Comparison of ENCODE assay signal across 6 mouse cellular contexts in genomic region chr17:6410713-6411213, GRCm38 (mm10). TPM values are rescaled to one million over a fixed set of nuclear protein-coding genes. Genes with fewer than 3 reads are reported as not detected.
DNase-seq lines count a peak whose midpoint lies in the region; ATAC-seq and TF ChIP-seq lines count a peak whose summit lies in the region.
"Not testable (repeated sequence)": the region's sequence is repeated elsewhere in the genome, so short reads cannot be mapped to it uniquely, and the experiment has no call there.

No protein-coding gene starts in this region.

- not testable (repeated sequence) for H3K36me3 ChIP-seq in embryonic facial prominence, embryonic 14.5 days (ENCODE audit: control insufficient read depth, insufficient read depth, low read length); kidney, embryonic 15.5 days; lung, embryonic 16.5 days (ENCODE audit: control insufficient read depth, insufficient read depth, low read length); stomach, embryonic 14.5 days (ENCODE audit: control insufficient read depth, insufficient read depth, low read length); stomach, postnatal 0 days (ENCODE audit: control insufficient read depth, insufficient read depth, low read length)

- H3K4me3 ChIP-seq in embryonic facial prominence, embryonic 14.5 days (ENCODE audit: low read depth, low read length); kidney, embryonic 15.5 days (replicated peaks); lung, embryonic 16.5 days (ENCODE audit: low read length); stomach, embryonic 14.5 days (ENCODE audit: low read depth, low read length); stomach, postnatal 0 days (ENCODE audit: low read depth, low read length): not testable (repeated sequence)

- H3K27ac ChIP-seq in embryonic facial prominence, embryonic 14.5 days (replicated peaks; ENCODE audit: low read depth, low read length); kidney, embryonic 15.5 days; lung, embryonic 16.5 days (ENCODE audit: low read length); stomach, embryonic 14.5 days (ENCODE audit: low read length); stomach, postnatal 0 days (replicated peaks): not testable (repeated sequence)

- TF ChIP-seq EP300 in stomach, postnatal 0 days (optimal IDR thresholded peaks at IDR 0.05) = not testable (repeated sequence)

- peak; percentile 68; the same call in 1 of the 2 replicates for ATAC-seq in embryonic facial prominence, embryonic 14.5 days (ENCODE audit: low read depth)
- 0 out of 2 replicates have a peak, but pooled peaks have one; percentile 24 for ATAC-seq in kidney, embryonic 15.5 days (replicated peaks; ENCODE audit: low FRiP score)
- 0 out of 2 replicates have a peak, but pooled peaks have one; percentile 51 for ATAC-seq in lung, embryonic 16.5 days (ENCODE audit: low read depth)
- ATAC-seq in stomach, embryonic 14.5 days (ENCODE audit: insufficient number of reproducible peaks, insufficient read depth, low FRiP score, low read depth) = peak; percentile 80
- peak; percentile 91 for ATAC-seq in stomach, postnatal 0 days (ENCODE audit: low FRiP score, low TSS enrichment)

- H3K4me1 ChIP-seq in embryonic facial prominence, embryonic 14.5 days (ENCODE audit: control insufficient read depth, insufficient read depth, low read length); kidney, embryonic 15.5 days; lung, embryonic 16.5 days (replicated peaks; ENCODE audit: control insufficient read depth, insufficient read depth, low read length); stomach, embryonic 14.5 days (ENCODE audit: control insufficient read depth, insufficient read depth, low read length); stomach, postnatal 0 days (replicated peaks; ENCODE audit: control insufficient read depth, insufficient read depth): not testable (repeated sequence)

- DNase-seq in embryo, embryonic 10.5 days (ENCODE audit: low spot score) = peak; percentile 0
- peak; percentile 54 for DNase-seq in embryonic facial prominence, embryonic 14.5 days (ENCODE audit: low spot score)
- DNase-seq in stomach, postnatal 0 days (ENCODE audit: low spot score) = peak; percentile 58

- not testable (repeated sequence) for H3K9me3 ChIP-seq in embryonic facial prominence, embryonic 14.5 days (ENCODE audit: control insufficient read depth, low read length); kidney, embryonic 15.5 days (replicated peaks); lung, embryonic 16.5 days (ENCODE audit: control insufficient read depth, low read length); stomach, embryonic 14.5 days (ENCODE audit: control insufficient read depth, low read depth, low read length); stomach, postnatal 0 days (ENCODE audit: control insufficient read depth, low read length)

- not testable (repeated sequence) for TF ChIP-seq CTCF in stomach, postnatal 0 days (IDR thresholded peaks at IDR 0.05; ENCODE audit: low read depth)

- not testable (repeated sequence) for H3K4me2 ChIP-seq in embryonic facial prominence, embryonic 14.5 days (ENCODE audit: low read depth, low read length); kidney, embryonic 15.5 days; lung, embryonic 16.5 days (ENCODE audit: low read depth, low read length); stomach, embryonic 14.5 days (replicated peaks; ENCODE audit: low read depth, low read length); stomach, postnatal 0 days (replicated peaks; ENCODE audit: low read depth)

- WGBS in embryonic facial prominence, embryonic 14.5 days = 41% methylated on average over 6 of the region's 6 CpGs
- 58% methylated on average over 6 of the region's 6 CpGs for WGBS in kidney, embryonic 15.5 days
- WGBS in lung, embryonic 16.5 days = 33% methylated on average over 6 of the region's 6 CpGs
- WGBS in stomach, embryonic 14.5 days = 48% methylated on average over 6 of the region's 6 CpGs
- WGBS in stomach, postnatal 0 days = 31% methylated on average over 6 of the region's 6 CpGs

- H3K27me3 ChIP-seq in embryonic facial prominence, embryonic 14.5 days (replicated peaks; ENCODE audit: control insufficient read depth, insufficient read depth, low read length); kidney, embryonic 15.5 days; lung, embryonic 16.5 days (ENCODE audit: control insufficient read depth, insufficient read depth, low read depth, low read length); stomach, embryonic 14.5 days (ENCODE audit: control insufficient read depth, insufficient read depth, low read length); stomach, postnatal 0 days (ENCODE audit: control insufficient read depth, insufficient read depth, low read length): not testable (repeated sequence)

- H3K9ac ChIP-seq in embryonic facial prominence, embryonic 14.5 days (ENCODE audit: low read depth, low read length); kidney, embryonic 15.5 days; lung, embryonic 16.5 days (ENCODE audit: low read length); stomach, embryonic 14.5 days (replicated peaks; ENCODE audit: low read depth, low read length); stomach, postnatal 0 days (ENCODE audit: low read length): not testable (repeated sequence)

RNA-seq across cellular contexts. Expression of gene Dynlt1b, which starts 19.1 kb away (rescaled TPM):
- 563 and 584 TPM in 2 replicates for polyA plus RNA-seq in embryonic facial prominence, embryonic 14.5 days (2014; fragmentation: Nextera tagmentation; extraction: Ambion mirVana)
- 445 and 456 TPM in 2 replicates for polyA plus RNA-seq in kidney, embryonic 15.5 days (2015; fragmentation: Nextera tagmentation; extraction: Ambion mirVana)
- 525 and 538 TPM in 2 replicates for polyA plus RNA-seq in lung, embryonic 16.5 days (2015; fragmentation: Nextera tagmentation; extraction: Ambion mirVana)
- polyA plus RNA-seq in stomach, embryonic 14.5 days (2014; fragmentation: Nextera tagmentation; extraction: Ambion mirVana) = 610 and 627 TPM in 2 replicates
- polyA plus RNA-seq in stomach, postnatal 0 days (2015; fragmentation: Nextera tagmentation; extraction: Ambion mirVana) = 477 and 484 TPM in 2 replicates

Comparison
In these comparisons a context has a peak if more than half of its experiments do, and no peak if none do; other contexts are left out.
1. DNase-seq: peak in every context shown above with its lines; median percentile 58 in stomach, postnatal 0 days; 54 in embryonic facial prominence, embryonic 14.5 days; 0 in embryo, embryonic 10.5 days.
2. ATAC-seq: peak in every context shown above with its lines; median percentile 91 in stomach, postnatal 0 days; 80 in stomach, embryonic 14.5 days; 68 in embryonic facial prominence, embryonic 14.5 days; 51 in lung, embryonic 16.5 days; 24 in kidney, embryonic 15.5 days.